Mouse (Mus musculus) ES-CJ7 (cell line): ENCODE measurements around the gene Gm960.
"Not testable (repeated sequence)": the region's sequence is repeated elsewhere in the genome, so short reads cannot be mapped to it uniquely, and the experiment has no call there.

Experiments used
- DNase-seq: peaks from one replicate; pipeline ENCODE4 v3.0.0; 2011; ENCODE audit warnings: low read depth, low spot score

The Gm960 gene

DNA sequence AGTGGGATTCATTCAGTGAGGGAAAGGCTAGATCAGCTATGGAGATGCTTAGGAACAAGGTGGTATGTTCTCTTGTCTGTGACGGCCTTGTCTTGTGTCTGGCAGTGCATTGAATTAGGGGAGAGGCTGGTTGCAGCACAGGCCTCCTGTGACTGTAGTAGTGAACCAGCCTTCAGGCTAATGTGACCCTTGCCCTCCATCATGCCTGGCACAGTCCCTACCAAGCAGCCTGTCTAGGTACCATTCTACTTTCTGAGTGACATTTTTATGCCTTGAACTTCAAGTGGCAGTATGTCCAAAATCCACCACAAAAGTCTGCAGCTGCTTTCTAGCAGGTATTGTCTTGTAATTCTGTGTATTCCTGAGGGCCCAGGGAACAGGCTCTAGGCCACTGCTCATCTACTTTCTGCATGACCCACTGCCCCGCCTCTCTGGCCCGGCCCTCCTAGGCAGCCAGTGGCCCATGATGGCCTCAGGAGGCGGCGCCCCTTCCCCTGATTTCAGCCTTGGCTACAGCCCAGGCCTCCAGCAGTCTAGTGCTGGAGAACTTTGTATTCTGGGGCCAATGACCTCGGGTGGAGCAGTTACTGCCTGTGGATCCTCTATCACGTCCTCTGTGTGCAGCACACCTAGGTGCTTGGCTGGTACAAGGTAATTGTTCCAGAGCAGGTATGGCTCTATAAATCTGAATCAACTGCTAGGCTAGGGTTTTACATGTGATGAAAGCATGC lies 104.5 kb downstream of the Gm960 start:
- no peak for DNase-seq

DNA sequence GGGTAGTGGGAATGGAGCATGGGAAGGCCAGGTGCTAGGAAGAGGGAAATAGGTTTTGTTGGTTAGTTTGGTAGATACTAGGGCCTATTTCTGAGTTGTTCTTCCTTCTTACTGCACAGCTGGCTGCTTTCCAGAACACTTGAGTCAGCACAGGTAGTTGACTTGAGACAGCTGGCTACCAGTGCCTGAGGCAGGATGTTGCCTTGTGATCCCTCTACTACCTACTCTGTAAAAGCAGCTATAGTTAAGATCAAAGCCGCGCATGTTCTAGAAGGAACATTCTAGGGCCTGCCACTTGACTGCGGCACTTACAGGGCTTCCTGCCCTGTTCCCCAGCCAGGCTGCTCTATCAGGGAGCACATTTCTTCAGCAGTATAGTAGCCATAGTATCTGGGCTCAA lies 108.4 kb downstream of the Gm960 start:
- DNase-seq, result no peak

DNA sequence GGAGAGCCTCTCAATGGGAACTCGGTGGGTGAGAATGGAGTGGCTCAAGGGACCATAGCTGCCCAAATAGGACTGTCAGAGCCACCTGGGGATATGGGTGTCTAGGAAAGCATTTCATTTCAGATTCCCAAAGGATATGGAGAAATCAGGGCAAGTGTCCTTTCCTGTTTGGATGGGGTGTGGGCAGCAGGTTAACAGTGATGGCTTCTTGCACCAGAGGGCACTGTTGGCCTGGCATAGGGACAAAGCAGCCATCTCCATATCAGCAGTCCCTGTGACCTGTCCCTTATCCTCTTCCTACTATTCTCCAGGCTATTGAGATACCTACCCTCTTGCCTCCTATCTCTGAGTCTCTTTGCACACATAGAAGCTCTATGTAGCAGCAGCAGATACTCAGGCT lies 109.4 kb downstream of the Gm960 start:
- DNase-seq, result no peak

- no peak for DNase-seq
These were observed 110.0 kb downstream of the Gm960 start for GRCm38 (mm10) chr19:4588430-4588829.

GRCm38 (mm10) chr19:4587426-4587825 lies 111.0 kb downstream of the Gm960 start:
- DNase-seq, result no peak

DNA sequence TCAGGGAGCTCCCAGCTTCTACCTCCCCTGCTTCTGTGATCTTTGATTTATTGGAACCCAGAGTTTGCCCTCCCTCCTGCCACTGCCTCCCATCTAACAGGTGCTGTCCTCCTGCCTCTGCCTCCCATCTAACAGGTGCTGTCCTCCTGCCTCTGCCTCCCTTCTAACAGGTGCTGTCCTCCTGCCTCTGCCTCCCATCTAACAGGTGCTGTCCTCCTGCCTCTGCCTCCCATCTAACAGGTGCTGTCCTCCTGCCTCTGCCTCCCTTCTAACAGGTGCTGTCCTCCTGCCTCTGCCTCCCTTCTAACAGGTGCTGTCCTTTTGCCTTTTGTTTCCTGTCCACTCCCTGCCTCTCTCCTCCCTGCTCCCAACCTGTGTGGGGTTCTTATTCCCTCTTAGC lies 111.7 kb downstream of the Gm960 start:
- DNase-seq, result not testable (repeated sequence)

- no peak for DNase-seq
These were observed 114.6 kb downstream of the Gm960 start for GRCm38 (mm10) chr19:4583856-4584255.

GRCm38 (mm10) chr19:4579296-4579695 lies 119.2 kb downstream of the Gm960 start:
- no peak for DNase-seq

DNA sequence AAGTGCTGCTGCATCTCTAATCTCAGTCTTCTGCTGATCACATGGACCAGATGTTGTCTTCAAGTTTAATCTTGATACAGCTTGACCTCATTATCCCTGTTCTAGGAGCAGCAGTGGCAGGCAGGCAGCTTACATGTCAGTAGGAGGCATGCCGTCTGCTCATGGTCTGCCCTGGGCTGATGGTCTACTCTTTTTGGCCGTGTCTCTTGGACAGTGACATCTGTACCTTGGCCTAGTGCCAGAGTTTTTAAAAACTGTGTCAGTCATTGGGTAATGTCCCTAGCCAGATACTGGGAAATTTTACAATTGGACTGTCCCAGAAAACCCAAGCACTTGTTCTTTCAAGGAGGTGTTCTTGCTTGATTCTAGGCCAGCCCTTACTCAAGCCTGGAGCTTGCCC lies 119.7 kb downstream of the Gm960 start:
- DNase-seq, result no peak
